Mouse (Mus musculus): ENCODE data around the gene Fgfr2. TPM values are rescaled to one million over a fixed set of nuclear protein-coding genes. Genes with fewer than 3 reads are reported as not detected.

The Fgfr2 gene
- polyA plus RNA-seq, 1 experiment: 114 TPM

GRCm38 (mm10) chr7:133019481-133020020 lies 103.6 kb downstream of the Fgfr2 start:
- Histone ChIP-seq H3K4me1 (ENCODE audit: control insufficient read depth, insufficient read depth, low read length) (peaks cover 8% of the 10 kb centered on the region), H3K4me3 (replicated peaks; ENCODE audit: extremely low read depth, low read depth, low read length) (no peak overlapping the region)
- DNase-seq: no peak
- TF ChIP-seq CTCF (IDR thresholded peaks at IDR 0.05; ENCODE audit: insufficient read depth, low read length) (no peak), POLR2A (IDR thresholded peaks at IDR 0.05; ENCODE audit: borderline replicate concordance, extremely low read depth, low read depth, low read length) (no peak)
- 24% methylated on average over 6 of the region's 6 CpGs for WGBS

DNA sequence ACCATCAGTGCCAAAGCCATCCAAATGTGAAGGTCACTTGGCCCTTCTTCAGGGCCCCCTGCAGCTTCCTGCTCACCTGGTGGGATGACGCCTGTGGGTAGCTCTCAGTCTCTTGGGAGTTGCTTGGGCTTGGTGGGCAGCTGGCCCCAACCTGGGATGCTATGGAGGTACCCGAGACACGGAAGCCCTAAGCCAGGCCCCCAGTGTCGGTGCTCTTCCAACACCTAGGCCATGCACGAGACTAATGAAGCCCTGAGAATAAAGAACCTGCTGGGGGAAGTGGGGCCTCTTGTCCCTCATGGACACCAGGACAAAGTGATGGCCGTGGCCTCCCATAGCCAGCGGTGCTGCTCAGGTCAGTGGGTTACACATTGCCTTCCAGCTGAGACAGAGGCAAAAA lies 104.2 kb downstream of the Fgfr2 start:
- WGBS: 83% methylated on average over 7 of the region's 7 CpGs
- TF ChIP-seq POLR2A (IDR thresholded peaks at IDR 0.05; ENCODE audit: borderline replicate concordance, extremely low read depth, low read depth, low read length): no peak
- no peak for TF ChIP-seq CTCF (IDR thresholded peaks at IDR 0.05; ENCODE audit: insufficient read depth, low read length)

DNA sequence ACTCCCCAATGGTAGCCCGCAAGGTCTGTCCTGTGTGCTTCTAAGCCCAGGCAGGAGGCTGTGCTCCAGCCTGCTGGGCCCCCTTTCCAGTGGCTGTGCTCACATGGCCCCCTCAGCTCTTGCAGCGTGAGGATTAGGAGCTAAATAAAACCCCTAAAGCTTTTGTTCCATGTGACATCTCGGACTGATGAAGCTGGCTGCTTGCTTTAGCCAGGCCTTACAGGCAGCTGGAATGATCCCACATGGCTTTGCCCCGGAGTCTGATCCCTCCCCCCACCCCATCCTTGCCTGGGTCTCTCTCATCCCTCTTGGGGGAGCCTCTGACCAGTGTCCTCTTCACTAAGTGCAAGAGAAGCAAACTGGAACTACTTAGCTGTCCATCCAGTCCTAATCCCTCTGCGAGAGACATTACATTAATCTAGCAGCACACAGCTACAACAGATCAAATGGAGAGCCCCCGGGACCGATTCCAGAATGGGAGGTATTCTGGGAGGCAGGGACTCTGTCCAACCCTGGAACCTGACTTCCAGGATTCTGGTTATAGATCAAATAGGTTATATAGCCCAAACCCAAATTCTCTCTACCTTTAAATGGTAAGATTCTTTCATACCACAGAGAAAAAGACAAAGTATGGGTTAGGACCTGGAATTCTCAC lies 107.6 kb downstream of the Fgfr2 start:
- Histone ChIP-seq H3K4me3 (replicated peaks; ENCODE audit: extremely low read depth, low read depth, low read length) (no peak overlapping the region), H3K4me1 (ENCODE audit: control insufficient read depth, insufficient read depth, low read length) (peaks cover 21% of the 10 kb centered on the region)
- no peak for DNase-seq
- TF ChIP-seq CTCF (IDR thresholded peaks at IDR 0.05; ENCODE audit: insufficient read depth, low read length) (no peak), POLR2A (IDR thresholded peaks at IDR 0.05; ENCODE audit: borderline replicate concordance, extremely low read depth, low read depth, low read length) (no peak)
- 66% methylated on average over 7 of the region's 7 CpGs for WGBS

More for the DNA sequence above, 104.2 kb downstream of the Fgfr2 start:
- DNase-seq: no peak
- H3K4me1 ChIP-seq (ENCODE audit: control insufficient read depth, insufficient read depth, low read length): peaks cover 8% of the 10 kb centered on the region
- H3K4me3 ChIP-seq (replicated peaks; ENCODE audit: extremely low read depth, low read depth, low read length): no peak overlapping the region

GRCm38 (mm10) chr7:133014631-133015030 lies 108.5 kb downstream of the Fgfr2 start:
- no peak overlapping the region for H3K4me3 ChIP-seq (replicated peaks; ENCODE audit: extremely low read depth, low read depth, low read length)
- WGBS: 93% methylated on average over 14 of the region's 14 CpGs
- peaks cover 13% of the 10 kb centered on the region for H3K4me1 ChIP-seq (ENCODE audit: control insufficient read depth, insufficient read depth, low read length)
- TF ChIP-seq POLR2A (IDR thresholded peaks at IDR 0.05; ENCODE audit: borderline replicate concordance, extremely low read depth, low read depth, low read length) (no peak), CTCF (IDR thresholded peaks at IDR 0.05; ENCODE audit: insufficient read depth, low read length) (no peak)
- DNase-seq: no peak

DNA sequence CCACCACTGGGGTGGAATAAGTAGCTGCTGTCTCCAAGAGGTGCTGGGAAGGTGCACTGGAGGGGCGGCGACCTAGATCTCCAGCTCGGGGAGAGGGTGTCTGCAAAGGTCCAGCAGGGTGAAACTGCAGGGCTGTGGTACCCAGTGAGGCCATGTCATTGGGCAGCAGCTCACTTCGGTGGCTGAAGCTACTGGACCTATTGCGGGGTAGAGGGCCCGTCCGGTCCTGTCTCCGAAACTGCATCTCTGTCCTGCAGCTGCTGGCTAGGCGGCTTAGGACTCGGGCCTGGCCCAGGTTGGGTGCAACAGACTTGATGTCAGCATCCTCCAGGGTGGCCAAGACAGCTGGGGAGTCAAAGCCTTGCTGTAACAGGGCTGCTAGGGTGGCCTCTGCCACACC lies 109.2 kb downstream of the Fgfr2 start:
- DNase-seq: no peak
- Histone ChIP-seq H3K4me3 (replicated peaks; ENCODE audit: extremely low read depth, low read depth, low read length) (no peak overlapping the region), H3K4me1 (ENCODE audit: control insufficient read depth, insufficient read depth, low read length) (peaks cover 13% of the 10 kb centered on the region)
- 95% methylated on average over 10 of the region's 10 CpGs for WGBS
- TF ChIP-seq CTCF (IDR thresholded peaks at IDR 0.05; ENCODE audit: insufficient read depth, low read length): no peak
- TF ChIP-seq POLR2A (IDR thresholded peaks at IDR 0.05; ENCODE audit: borderline replicate concordance, extremely low read depth, low read depth, low read length): no peak

GRCm38 (mm10) chr7:133012637-133013366 lies 110.3 kb downstream of the Fgfr2 start:
- peaks cover 19% of the 10 kb centered on the region for H3K4me1 ChIP-seq (ENCODE audit: control insufficient read depth, insufficient read depth, low read length)
- TF ChIP-seq POLR2A (IDR thresholded peaks at IDR 0.05; ENCODE audit: borderline replicate concordance, extremely low read depth, low read depth, low read length) (no peak), CTCF (IDR thresholded peaks at IDR 0.05; ENCODE audit: insufficient read depth, low read length) (no peak)
- no peak for DNase-seq
- WGBS: 37% methylated on average over 14 of the region's 14 CpGs
- no peak overlapping the region for H3K4me3 ChIP-seq (replicated peaks; ENCODE audit: extremely low read depth, low read depth, low read length)

DNA sequence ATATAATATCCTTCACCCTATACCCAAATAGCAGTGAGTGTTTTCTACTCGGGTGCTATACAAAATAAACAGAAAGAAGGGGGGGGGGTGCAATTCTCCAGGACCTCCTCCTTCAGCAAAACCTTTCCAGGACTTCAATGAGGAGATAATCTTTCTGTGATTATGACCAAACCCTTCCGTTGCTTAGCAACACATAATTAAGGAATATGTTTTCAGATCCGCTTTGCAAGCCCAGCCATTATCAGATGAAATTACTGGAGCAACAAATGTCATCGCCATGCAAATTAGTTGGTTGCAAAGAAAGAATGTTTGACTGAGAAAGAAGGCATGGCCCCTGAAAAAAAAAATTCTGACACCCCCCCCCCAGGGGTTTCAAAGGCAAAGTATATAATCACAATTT lies 111.5 kb downstream of the Fgfr2 start:
- DNase-seq: no peak
- Histone ChIP-seq H3K4me3 (replicated peaks; ENCODE audit: extremely low read depth, low read depth, low read length) (no peak overlapping the region), H3K4me1 (ENCODE audit: control insufficient read depth, insufficient read depth, low read length) (peaks cover 30% of the 10 kb centered on the region)
- no peak for TF ChIP-seq POLR2A (IDR thresholded peaks at IDR 0.05; ENCODE audit: borderline replicate concordance, extremely low read depth, low read depth, low read length)
- no peak for TF ChIP-seq CTCF (IDR thresholded peaks at IDR 0.05; ENCODE audit: insufficient read depth, low read length)
- WGBS: 32% methylated on average over 4 of the region's 4 CpGs

- peaks cover 30% of the 10 kb centered on the region for H3K4me1 ChIP-seq (ENCODE audit: control insufficient read depth, insufficient read depth, low read length)
- no peak overlapping the region for H3K4me3 ChIP-seq (replicated peaks; ENCODE audit: extremely low read depth, low read depth, low read length)
- TF ChIP-seq POLR2A (IDR thresholded peaks at IDR 0.05; ENCODE audit: borderline replicate concordance, extremely low read depth, low read depth, low read length) (no peak), CTCF (IDR thresholded peaks at IDR 0.05; ENCODE audit: insufficient read depth, low read length) (no peak)
- peak; percentile 27 for DNase-seq
- 22% methylated on average over 5 of the region's 5 CpGs for WGBS
Measured at GRCm38 (mm10) chr7:133011191-133011590, 112.0 kb downstream of the Fgfr2 start.

DNA sequence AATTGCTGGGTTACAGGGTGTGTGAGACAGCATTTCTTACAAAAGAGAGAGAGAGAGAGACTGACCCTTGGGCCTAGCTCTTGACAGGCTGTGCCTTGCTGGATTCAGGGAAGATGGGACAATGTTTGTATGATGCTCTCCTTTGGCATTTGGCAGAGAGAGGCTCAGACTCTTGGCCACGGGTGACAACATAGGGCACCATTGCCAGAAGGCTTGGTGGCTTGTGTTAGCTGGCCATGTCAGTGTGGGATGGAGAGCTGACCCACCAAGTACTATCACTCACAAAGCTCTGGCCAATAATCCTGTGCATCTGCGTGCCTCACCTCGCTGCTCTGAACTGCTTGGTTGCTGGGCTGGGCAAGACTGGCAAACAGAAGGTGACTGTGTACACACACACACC lies 112.7 kb downstream of the Fgfr2 start:
- TF ChIP-seq CTCF (IDR thresholded peaks at IDR 0.05; ENCODE audit: insufficient read depth, low read length) (no peak), POLR2A (IDR thresholded peaks at IDR 0.05; ENCODE audit: borderline replicate concordance, extremely low read depth, low read depth, low read length) (no peak)
- WGBS: 74% methylated on average over 3 of the region's 3 CpGs
- H3K4me1 ChIP-seq (ENCODE audit: control insufficient read depth, insufficient read depth, low read length): peaks cover 30% of the 10 kb centered on the region
- no peak overlapping the region for H3K4me3 ChIP-seq (replicated peaks; ENCODE audit: extremely low read depth, low read depth, low read length)
- no peak for DNase-seq
